Mouse (Mus musculus) stomach, postnatal 0 days (tissue): ENCODE measurements around the gene Urb2.

ENCODE experiments used
- CTCF ChIP-seq: IDR thresholded peaks from 2 replicates; pipeline ENCODE4 v1.5.1; 2016; ENCODE audit warnings: antibody characterized with exemption, low read depth, mild to moderate bottlenecking, moderate library complexity
- EP300 ChIP-seq: optimal IDR thresholded peaks from 2 replicates; pipeline ENCODE3; 2016; ENCODE audit warnings: antibody characterized with exemption

DNA sequence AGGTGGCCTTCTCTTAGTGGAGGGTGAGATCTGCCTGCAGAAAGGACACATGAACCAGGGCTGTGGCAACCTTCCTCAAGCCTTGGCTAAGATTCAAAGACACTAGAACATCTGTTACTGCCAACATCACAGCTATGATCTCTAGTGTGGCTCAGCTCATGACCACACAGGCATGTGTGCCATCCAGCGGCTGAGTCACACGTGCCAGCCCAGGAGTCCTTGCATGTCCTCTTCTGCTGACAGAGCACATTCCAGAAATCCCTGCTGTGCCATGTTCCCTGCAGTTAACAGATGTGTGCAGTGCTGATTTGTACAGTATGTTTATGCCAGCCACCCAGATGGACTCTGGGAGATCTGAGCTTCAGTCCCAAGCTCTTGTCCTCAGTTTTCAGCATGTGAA lies 21.7 kb upstream of the Urb2 start:
- no peak for TF ChIP-seq CTCF
- TF ChIP-seq EP300, result no peak
